Mouse (Mus musculus): ENCODE results near the gene Atxn10. TPM values are rescaled to one million over a fixed set of nuclear protein-coding genes. Genes with fewer than 3 reads are reported as not detected.

The Atxn10 gene
- total RNA-seq, 2 experiments from 2014 or later = 24.4 to 31.6 TPM

- intact Hi-C loops (cut with DNase I) = no loop called here
- no peak for DNase-seq
Observed at GRCm38 (mm10) chr15:85389915-85390314, 53.9 kb downstream of the Atxn10 start.

DNA sequence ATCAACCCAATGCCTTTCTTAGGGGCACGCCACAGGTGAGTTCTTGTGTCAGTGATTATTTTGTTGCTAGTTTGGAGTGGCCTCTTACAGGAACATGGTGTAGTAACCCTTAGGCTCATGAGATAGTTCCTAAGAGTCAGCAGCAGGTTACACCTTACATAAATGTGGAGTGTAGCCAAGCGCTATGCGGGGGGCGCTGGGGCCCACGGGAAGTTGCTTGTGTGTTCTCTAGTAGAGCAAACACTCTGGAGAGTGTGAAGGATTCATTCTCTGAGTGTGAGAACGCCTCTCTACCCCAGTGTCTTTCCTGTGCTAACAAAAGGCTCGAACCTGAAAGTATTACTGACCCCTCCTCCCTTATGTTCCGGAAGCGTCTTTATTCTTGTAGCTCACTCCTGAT lies 59.3 kb downstream of the Atxn10 start:
- DNase-seq = no peak
- intact Hi-C loops (cut with DNase I) = no loop called here

DNA sequence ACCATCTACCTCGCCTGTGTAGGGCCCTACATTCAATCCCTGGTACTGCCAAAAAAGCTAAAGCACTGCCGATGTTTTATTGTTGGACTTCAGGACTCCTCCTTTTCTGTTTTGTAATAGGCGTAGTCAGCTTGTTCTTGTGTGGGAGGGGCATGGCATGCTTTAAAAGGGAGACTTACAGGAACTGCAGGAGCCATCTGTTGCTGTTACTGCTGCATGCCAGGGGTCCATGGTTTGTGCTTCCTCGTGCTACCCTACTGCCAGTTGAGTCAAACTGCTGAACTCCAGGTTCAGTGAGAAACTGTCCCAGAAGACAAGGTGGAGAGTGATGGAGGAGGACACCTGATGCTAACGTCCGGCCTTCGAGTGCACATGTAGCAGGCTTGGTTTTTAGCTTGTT lies 65.9 kb downstream of the Atxn10 start:
- intact Hi-C loops (cut with DNase I) = no loop called here

GRCm38 (mm10) chr15:85403256-85403731 lies 67.2 kb downstream of the Atxn10 start:
- no peak for DNase-seq
- intact Hi-C loops (cut with DNase I) = no loop called here

More for the DNA sequence above, 65.9 kb downstream of the Atxn10 start:
- DNase-seq = no peak

- intact Hi-C loops (cut with DNase I) = no loop called here
- no peak for DNase-seq
Observed at GRCm38 (mm10) chr15:85404739-85405138, 68.7 kb downstream of the Atxn10 start.

DNA sequence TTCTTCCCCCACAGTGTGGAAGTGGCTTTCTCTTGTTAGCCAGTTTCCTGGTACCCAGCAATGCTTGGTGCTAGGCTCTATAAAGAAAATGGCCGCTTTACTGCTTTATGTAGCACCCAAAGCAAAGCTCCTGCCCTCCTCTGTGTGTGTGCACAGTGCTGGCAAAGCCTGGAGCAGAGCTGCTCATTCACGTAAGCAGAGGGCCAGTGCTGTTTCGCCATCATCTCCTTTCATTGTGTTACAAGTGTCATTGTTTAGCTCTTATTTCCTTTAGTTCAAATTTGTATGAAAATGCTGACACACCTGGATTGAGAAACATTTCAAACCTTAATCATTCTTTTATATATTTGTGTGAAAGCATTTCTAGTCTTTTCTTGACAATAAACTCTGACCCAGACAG lies 69.5 kb downstream of the Atxn10 start:
- DNase-seq = no peak
- intact Hi-C loops (cut with DNase I) = no loop called here

GRCm38 (mm10) chr15:85406846-85407245 lies 70.8 kb downstream of the Atxn10 start:
- intact Hi-C loops (cut with DNase I) = no loop called here
- no peak for DNase-seq

- intact Hi-C loops (cut with DNase I) = no loop called here
- no peak for DNase-seq
Observed at GRCm38 (mm10) chr15:85407342-85407741, 71.3 kb downstream of the Atxn10 start.

GRCm38 (mm10) chr15:85408790-85409189 lies 72.7 kb downstream of the Atxn10 start:
- DNase-seq = no peak
- intact Hi-C loops (cut with DNase I) = no loop called here

- intact Hi-C loops (cut with DNase I) = no loop called here
- DNase-seq = no peak
Observed at GRCm38 (mm10) chr15:85409245-85409783, 73.3 kb downstream of the Atxn10 start.

- DNase-seq = no peak
- intact Hi-C loops (cut with DNase I) = no loop called here
Observed at GRCm38 (mm10) chr15:85409836-85410235, 73.8 kb downstream of the Atxn10 start.

GRCm38 (mm10) chr15:85414620-85415019 lies 78.6 kb downstream of the Atxn10 start:
- DNase-seq = no peak
- intact Hi-C loops (cut with DNase I) = no loop called here

GRCm38 (mm10) chr15:85420686-85421085 lies 84.6 kb downstream of the Atxn10 start:
- no peak for DNase-seq
- intact Hi-C loops (cut with DNase I) = no loop called here

GRCm38 (mm10) chr15:85424197-85424596 lies 88.2 kb downstream of the Atxn10 start:
- DNase-seq = no peak
- intact Hi-C loops (cut with DNase I) = no loop called here

DNA sequence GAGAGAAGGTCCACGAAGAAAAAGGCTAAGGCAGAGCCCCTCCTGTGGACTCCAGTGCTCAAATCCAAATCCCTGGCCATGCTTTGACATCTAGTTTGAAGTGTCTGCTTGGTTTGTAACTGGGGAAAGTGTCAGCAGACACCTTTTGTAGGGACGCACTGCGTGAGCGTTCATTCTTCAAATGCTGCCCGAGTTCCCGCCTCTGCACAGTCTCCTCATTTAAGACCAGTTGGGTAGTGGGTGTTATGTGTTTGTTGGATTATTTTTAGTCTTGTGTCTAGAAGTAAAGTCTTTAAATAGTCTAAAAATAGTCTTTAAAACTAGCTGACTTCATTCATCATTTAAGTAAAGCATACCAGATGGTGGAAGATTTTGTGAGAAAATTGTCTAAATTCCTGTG lies 92.1 kb downstream of the Atxn10 start:
- no peak for DNase-seq
- intact Hi-C loops (cut with DNase I) = no loop called here

GRCm38 (mm10) chr15:85442568-85442967 lies 106.5 kb downstream of the Atxn10 start:
- DNase-seq = no peak
- intact Hi-C loops (cut with DNase I) = no loop called here

DNA sequence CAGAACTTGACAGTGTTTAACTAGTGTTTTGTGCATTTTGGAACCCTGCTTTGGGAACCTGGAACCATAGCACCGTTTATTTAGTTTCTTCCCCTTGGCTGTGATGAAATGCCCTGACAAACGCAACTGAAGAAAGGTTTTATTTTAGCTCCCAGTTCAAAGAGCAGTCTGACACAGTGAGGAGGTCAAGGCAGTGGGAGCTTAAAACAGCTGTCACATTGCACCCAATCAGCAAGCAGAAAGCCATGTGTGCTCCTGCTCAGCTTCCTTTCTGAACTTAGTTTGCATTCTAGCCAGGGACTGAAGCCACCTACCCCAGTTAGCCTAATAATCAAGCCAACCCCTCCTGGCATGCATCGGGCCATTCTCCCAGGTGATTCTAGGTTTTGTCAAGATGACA lies 110.6 kb downstream of the Atxn10 start:
- intact Hi-C loops (cut with DNase I) = no loop called here
- DNase-seq = no peak

DNA sequence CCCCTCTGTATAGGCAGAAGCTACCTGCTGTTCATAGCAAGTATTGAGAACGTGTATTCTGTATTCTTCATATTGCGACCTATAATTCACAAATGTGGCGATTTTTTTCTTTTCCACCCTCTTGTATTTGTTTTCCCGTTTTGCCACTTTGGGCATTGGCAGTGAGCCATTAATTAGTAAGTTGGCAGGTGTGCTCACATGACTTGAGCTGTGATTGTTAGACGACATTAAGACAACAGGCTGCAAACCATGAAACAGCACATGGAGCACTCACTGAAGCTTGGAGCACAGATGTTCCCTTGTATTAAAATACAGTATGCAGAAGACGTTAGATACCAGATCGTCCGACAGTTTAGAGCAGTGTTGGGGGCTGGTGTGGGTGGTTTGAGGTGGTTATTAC lies 120.8 kb downstream of the Atxn10 start:
- no peak for DNase-seq
- intact Hi-C loops (cut with DNase I) = no loop called here

- intact Hi-C loops (cut with DNase I) = no loop called here
- DNase-seq = no peak
Observed at GRCm38 (mm10) chr15:85457838-85458237, 121.8 kb downstream of the Atxn10 start.

DNA sequence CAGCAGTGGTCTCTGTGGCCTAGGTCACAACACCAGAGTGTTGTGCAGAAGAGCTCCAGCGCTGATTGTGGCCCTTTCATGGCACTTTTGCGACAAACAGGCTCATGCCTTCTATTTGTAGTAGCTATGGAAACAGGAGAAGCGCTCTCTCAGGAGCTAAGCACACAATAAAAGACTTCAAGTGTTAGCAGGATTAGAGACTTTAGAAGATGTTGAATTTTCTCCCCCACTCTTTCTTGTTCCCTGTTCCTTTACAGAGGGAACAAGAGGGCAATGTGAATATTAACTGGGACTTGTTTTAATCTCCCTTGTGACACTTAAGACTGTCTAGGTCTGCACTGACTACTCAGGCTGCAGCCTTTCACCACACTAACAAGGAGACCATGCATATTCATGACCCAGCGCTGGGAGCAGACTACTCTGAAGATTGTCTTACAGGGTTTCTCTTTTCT lies 122.6 kb downstream of the Atxn10 start:
- DNase-seq = no peak
- intact Hi-C loops (cut with DNase I) = no loop called here

GRCm38 (mm10) chr15:85461541-85461940 lies 125.5 kb downstream of the Atxn10 start:
- intact Hi-C loops (cut with DNase I) = no loop called here
- no peak for DNase-seq

DNA sequence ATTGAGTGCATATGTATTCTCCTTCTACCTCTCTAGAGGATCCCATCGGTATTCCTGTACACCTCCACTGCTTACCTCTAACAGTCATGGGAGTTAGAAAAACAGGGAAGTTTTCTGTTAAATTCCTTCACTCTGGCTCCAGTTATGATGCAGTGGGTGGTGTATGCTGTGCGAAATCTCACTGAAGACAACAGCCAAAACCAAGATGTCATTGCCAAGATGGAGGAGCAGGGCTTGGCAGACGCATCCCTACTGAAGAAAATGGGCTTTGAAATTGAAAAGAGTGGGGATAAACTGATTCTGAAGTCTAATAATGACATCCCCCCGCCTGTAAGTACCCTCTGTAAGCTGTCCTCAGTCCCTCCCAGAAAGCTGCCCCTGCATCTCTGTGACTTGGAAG lies 126.1 kb downstream of the Atxn10 start:
- intact Hi-C loops (cut with DNase I) = no loop called here
- DNase-seq = no peak

Measured in gastrocnemius, postnatal 36 days (tissue).